Mouse (Mus musculus) hindbrain, embryonic 16.5 days (tissue): ENCODE data around the gene Pitpna. TPM values are rescaled to one million over a fixed set of nuclear protein-coding genes. Genes with fewer than 3 reads are reported as not detected.
A peak's percentile ranks its signal among the peaks of the same experiment; 100 is the strongest.

Experiments used
- ATAC-seq: fragments of 200-750 bp; cut with Nextera tagmentation; 2 replicates; pipeline ENCODE4 v1.8.0; 2017; ENCODE audit warnings: moderate TSS enrichment, moderate library complexity
- H3K27ac ChIP-seq: fragments of 300-500 bp; sonication (generic); 2 replicates; pipeline ENCODE4 v1.5.1; 2014; ENCODE audit warnings: low read depth, mild to moderate bottlenecking, control low read depth, low read length, moderate library complexity
- H3K27me3 ChIP-seq: fragments of 300-500 bp; sonication (generic); replicated peaks from 2 replicates; pipeline ENCODE4 v1.6.1; 2014; ENCODE audit warnings: low read length; ENCODE audit not compliant: control insufficient read depth, insufficient read depth
- H3K36me3 ChIP-seq: fragments of 300-500 bp; sonication (generic); 2 replicates; pipeline ENCODE4 v1.6.1; 2014; ENCODE audit warnings: mild to moderate bottlenecking, low read length, moderate library complexity, mixed read lengths; ENCODE audit not compliant: control insufficient read depth, insufficient read depth
- H3K4me1 ChIP-seq: fragments of 300-500 bp; sonication (generic); 2 replicates; pipeline ENCODE4 v1.6.1; 2014; ENCODE audit warnings: low read depth, low read length; ENCODE audit not compliant: control insufficient read depth, insufficient read depth
- H3K4me2 ChIP-seq: fragments of 300-500 bp; sonication (generic); 2 replicates; pipeline ENCODE4 v1.6.1; 2014; ENCODE audit warnings: mild to moderate bottlenecking, low read length, control low read depth, moderate library complexity
- H3K4me3 ChIP-seq: fragments of 300-500 bp; sonication (generic); 2 replicates; pipeline ENCODE4 v1.5.1; 2014; ENCODE audit warnings: mild to moderate bottlenecking, low read length, control low read depth, moderate library complexity
- H3K9ac ChIP-seq: fragments of 300-500 bp; sonication (generic); 2 replicates; pipeline ENCODE4 v1.6.1; 2014; ENCODE audit warnings: low read depth, mild to moderate bottlenecking, control low read depth, low read length, moderate library complexity
- H3K9me3 ChIP-seq: fragments of 300-500 bp; sonication (generic); 2 replicates; pipeline ENCODE4 v1.6.1; 2014; ENCODE audit warnings: mild to moderate bottlenecking, low read length, moderate library complexity; ENCODE audit not compliant: control insufficient read depth
- WGBS: fragments of 180-500 bp; shearing (Covaris S2); extraction: QIAGEN DNeasy Blood & Tissue Kit; methylation state at CpG from one replicate; pipeline ENCODE4 v1.1.7; 2014; 5-methylcytosine and 5-hydroxymethylcytosine counted together
- polyA plus RNA-seq: library from polyadenylated mRNA; unstranded; fragments of >200 nt; fragmentation: Nextera tagmentation; extraction: Ambion mirVana; gene quantifications from 2 replicates; pipeline ENCODE4 v1.2.1, GENCODE M21; 2015

The Pitpna gene
- polyA plus RNA-seq, 1 experiment from 2014 or later: 109 TPM

GRCm38 (mm10) chr11:75656621-75657590, 69.0 kb downstream of the Pitpna start:
- peaks cover 24% of the 10 kb centered on the region for H3K4me1 ChIP-seq
- H3K36me3 ChIP-seq: peaks cover 10% of the 10 kb centered on the region
- H3K4me3 ChIP-seq: peak overlapping the region; percentile 79
- no peak for ATAC-seq
- peak overlapping the region; percentile 100 for H3K4me2 ChIP-seq
- peak overlapping the region; percentile 88 for H3K9ac ChIP-seq
- no peak overlapping the region for H3K27ac ChIP-seq
- WGBS: 69% methylated on average over 19 of the region's 20 CpGs
- H3K9me3 ChIP-seq: no peaks in the 10 kb centered on the region
- peaks cover 12% of the 10 kb centered on the region for H3K27me3 ChIP-seq

GRCm38 (mm10) chr11:75657841-75658240, 69.9 kb downstream of the Pitpna start:
- Histone ChIP-seq H3K27ac (no peak overlapping the region), H3K4me1 (peaks cover 19% of the 10 kb centered on the region), H3K27me3 (peaks cover 12% of the 10 kb centered on the region), H3K36me3 (peaks cover 13% of the 10 kb centered on the region), H3K9me3 (no peaks in the 10 kb centered on the region), H3K9ac (no peak overlapping the region), H3K4me3 (no peak overlapping the region), H3K4me2 (no peak overlapping the region)
- no peak for ATAC-seq

- ATAC-seq: no peak
- WGBS: 94% methylated on average over 13 of the region's 13 CpGs
- H3K27me3 ChIP-seq: peaks cover 9% of the 10 kb centered on the region
- H3K9ac ChIP-seq: no peak overlapping the region
- H3K4me2 ChIP-seq: no peak overlapping the region
- no peak overlapping the region for H3K27ac ChIP-seq
- no peak overlapping the region for H3K4me3 ChIP-seq
- no peaks in the 10 kb centered on the region for H3K9me3 ChIP-seq
- H3K4me1 ChIP-seq: peaks cover 16% of the 10 kb centered on the region
- H3K36me3 ChIP-seq: peaks cover 13% of the 10 kb centered on the region
Measured at GRCm38 (mm10) chr11:75658311-75658710, 70.4 kb downstream of the Pitpna start.

- no peak for ATAC-seq
- H3K27ac ChIP-seq: no peak overlapping the region
- H3K9me3 ChIP-seq: no peaks in the 10 kb centered on the region
- H3K36me3 ChIP-seq: peaks cover 13% of the 10 kb centered on the region
- no peak overlapping the region for H3K9ac ChIP-seq
- WGBS: 81% methylated on average over 14 of the region's 14 CpGs
- H3K4me3 ChIP-seq: no peak overlapping the region
- peaks cover 8% of the 10 kb centered on the region for H3K27me3 ChIP-seq
- peaks cover 8% of the 10 kb centered on the region for H3K4me1 ChIP-seq
- H3K4me2 ChIP-seq: no peak overlapping the region
Measured at GRCm38 (mm10) chr11:75658996-75659750, 71.3 kb downstream of the Pitpna start.

- Histone ChIP-seq H3K27ac (no peak overlapping the region), H3K9me3 (no peaks in the 10 kb centered on the region), H3K27me3 (peaks cover 3% of the 10 kb centered on the region), H3K4me1 (peaks cover 4% of the 10 kb centered on the region; the same call in 1 of the 2 replicates), H3K9ac (no peak overlapping the region), H3K36me3 (peaks cover 13% of the 10 kb centered on the region), H3K4me3 (no peak overlapping the region), H3K4me2 (no peak overlapping the region)
- no peak for ATAC-seq
- WGBS: 93% methylated on average over 12 of the region's 12 CpGs
Measured at GRCm38 (mm10) chr11:75660081-75660590, 72.2 kb downstream of the Pitpna start.

GRCm38 (mm10) chr11:75660941-75661800, 73.3 kb downstream of the Pitpna start:
- H3K27ac ChIP-seq: no peak overlapping the region
- H3K9ac ChIP-seq: no peak overlapping the region
- WGBS: 91% methylated on average over 21 of the region's 21 CpGs
- H3K4me1 ChIP-seq: peaks cover 3% of the 10 kb centered on the region; the same call in 1 of the 2 replicates
- ATAC-seq: no peak
- H3K9me3 ChIP-seq: no peaks in the 10 kb centered on the region
- H3K4me3 ChIP-seq: no peak overlapping the region
- H3K36me3 ChIP-seq: peaks cover 13% of the 10 kb centered on the region
- no peaks in the 10 kb centered on the region; the same call in 1 of the 2 replicates for H3K27me3 ChIP-seq
- no peak overlapping the region for H3K4me2 ChIP-seq

GRCm38 (mm10) chr11:75662131-75662530, 74.2 kb downstream of the Pitpna start:
- no peak for ATAC-seq

GRCm38 (mm10) chr11:75666296-75666695, 78.4 kb downstream of the Pitpna start:
- no peak for ATAC-seq
- H3K9ac ChIP-seq: no peak overlapping the region
- no peaks in the 10 kb centered on the region for H3K4me1 ChIP-seq
- no peak overlapping the region for H3K27ac ChIP-seq
- H3K4me2 ChIP-seq: no peak overlapping the region
- no peaks in the 10 kb centered on the region for H3K9me3 ChIP-seq
- WGBS: 98% methylated on average over 6 of the region's 6 CpGs
- peaks cover 20% of the 10 kb centered on the region for H3K36me3 ChIP-seq
- H3K27me3 ChIP-seq: no peaks in the 10 kb centered on the region
- no peak overlapping the region for H3K4me3 ChIP-seq

More at GRCm38 (mm10) chr11:75662131-75662530, 74.2 kb downstream of the Pitpna start:
- no peak overlapping the region for H3K4me3 ChIP-seq
- no peak overlapping the region for H3K4me2 ChIP-seq
- peaks cover 13% of the 10 kb centered on the region for H3K36me3 ChIP-seq
- 89% methylated on average over 7 of the region's 7 CpGs for WGBS
- no peak overlapping the region for H3K9ac ChIP-seq
- H3K9me3 ChIP-seq: no peaks in the 10 kb centered on the region
- no peak overlapping the region for H3K27ac ChIP-seq
- H3K4me1 ChIP-seq: no peaks in the 10 kb centered on the region
- no peaks in the 10 kb centered on the region; the same call in 1 of the 2 replicates for H3K27me3 ChIP-seq
